Mouse (Mus musculus): Measurements from ENCODE around the gene Mindy4.

DNA sequence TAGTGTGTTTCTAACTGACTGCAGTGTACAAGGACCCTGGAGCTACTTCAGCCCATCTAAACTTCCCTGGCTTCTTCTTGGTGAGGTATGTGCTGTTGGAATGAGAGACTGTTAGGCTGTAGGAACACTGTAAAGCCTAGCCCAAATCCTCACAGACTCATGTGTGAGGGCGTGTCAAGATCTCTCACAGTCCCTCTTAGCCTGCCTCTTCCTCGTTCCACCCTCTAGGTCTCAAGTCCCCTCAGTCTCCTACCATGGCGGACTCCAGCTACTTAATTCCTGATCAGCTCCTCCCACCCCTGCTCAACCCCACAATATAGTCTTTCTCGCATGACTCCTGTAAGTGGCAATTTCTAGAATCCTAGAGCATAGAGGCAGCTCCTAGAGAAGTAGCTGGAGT is 146.0 kb downstream of the Mindy4 start:
- TF ChIP-seq CTCF (conservative IDR thresholded peaks at IDR 0.05; ENCODE audit: low read length) (no peak), NANOG (IDR thresholded peaks at IDR 0.05; ENCODE audit: borderline replicate concordance, low read length) (no peak), POU5F1 (IDR thresholded peaks at IDR 0.05; ENCODE audit: borderline replicate concordance, low read length) (no peak)
